In genomic region chr15:93852126-93852525, GRCm38 (mm10) we compare ENCODE assay signal across 29 mouse cellular contexts.
DNase-seq lines count a peak whose midpoint lies in the region; ATAC-seq and TF ChIP-seq lines count a peak whose summit lies in the region.
"Had no signal": no experiment of that assay in that cellular context is flagged by ENCODE, and none has a peak within 500 bp of the region (broad histone marks: within the 10 kb centered on the region; RNA-seq: fewer than 3 reads in every experiment).

No protein-coding gene starts in this region.

- no peaks in the 10 kb centered on the region for H3K9me3 ChIP-seq in intestine, embryonic 14.5 days (ENCODE audit: control insufficient read depth, low read length)
- H3K9me3 ChIP-seq in intestine, postnatal 0 days (ENCODE audit: control insufficient read depth), result no peaks in the 10 kb centered on the region
- H3K9me3 ChIP-seq: embryonic facial prominence, embryonic 15.5 days; forebrain, embryonic 10.5 days; forebrain, embryonic 12.5 days had no signal

- WGBS in intestine, embryonic 14.5 days, result 96% methylated on average over 4 of the region's 4 CpGs
- 93% methylated on average over 4 of the region's 4 CpGs for WGBS in intestine, postnatal 0 days

- no peaks in the 10 kb centered on the region for H3K4me1 ChIP-seq in intestine, embryonic 14.5 days (replicated peaks; ENCODE audit: control insufficient read depth, insufficient read depth, low read length)
- no peaks in the 10 kb centered on the region for H3K4me1 ChIP-seq in intestine, postnatal 0 days (replicated peaks; ENCODE audit: control insufficient read depth, insufficient read depth, low read length)
- H3K4me1 ChIP-seq: forebrain, embryonic 10.5 days; forebrain, embryonic 12.5 days had no signal

- peak; percentile 58 for ATAC-seq in frontal cortex, adult (ENCODE audit: low TSS enrichment)
- no peak for ATAC-seq in intestine, embryonic 14.5 days (replicated peaks; ENCODE audit: low FRiP score, low TSS enrichment, low read depth)
- ATAC-seq in intestine, postnatal 0 days, result no peak
- ATAC-seq: activated CD4-positive, CD25-positive, alpha-beta regulatory T cell, adult 4 months; CD4-positive, CD25-positive, alpha-beta regulatory T cell, adult 4 months; forebrain, embryonic 14.5 days; Patski had no signal

- no peak overlapping the region for H3K4me3 ChIP-seq in intestine, embryonic 14.5 days (ENCODE audit: low read depth, low read length)
- H3K4me3 ChIP-seq in intestine, postnatal 0 days (ENCODE audit: low read depth, low read length), result no peak overlapping the region
- H3K4me3 ChIP-seq: embryonic facial prominence, embryonic 13.5 days; embryonic facial prominence, embryonic 15.5 days; erythroblast, embryonic 14.5 days; forebrain, embryonic 10.5 days; forebrain, embryonic 12.5 days had no signal

- no peak overlapping the region for H3K4me2 ChIP-seq in intestine, embryonic 14.5 days (ENCODE audit: low read length)
- no peak overlapping the region for H3K4me2 ChIP-seq in intestine, postnatal 0 days (replicated peaks; ENCODE audit: low read depth)
- H3K4me2 ChIP-seq: embryonic facial prominence, embryonic 13.5 days; embryonic facial prominence, embryonic 15.5 days; forebrain, embryonic 12.5 days had no signal

- no peak for TF ChIP-seq CTCF in intestine, postnatal 0 days (IDR thresholded peaks at IDR 0.05; ENCODE audit: low read depth)

- no peak overlapping the region for H3K27ac ChIP-seq in intestine, embryonic 14.5 days (ENCODE audit: low read depth)
- H3K27ac ChIP-seq in intestine, postnatal 0 days (ENCODE audit: low read depth, low read length), result no peak overlapping the region
- H3K27ac ChIP-seq: embryonic facial prominence, embryonic 13.5 days; embryonic facial prominence, embryonic 15.5 days; forebrain, embryonic 10.5 days; forebrain, embryonic 12.5 days had no signal

- no peak for DNase-seq in frontal cortex, postnatal 10 days (ENCODE audit: low spot score in 2 of 2)
- peak; percentile 6 for DNase-seq in intestine, embryonic 14.5 days (ENCODE audit: low spot score)
- peak; percentile 35 for DNase-seq in left cerebral cortex, postnatal 36 days (ENCODE audit: low spot score in 2 of 2)
- DNase-seq in left cerebral cortex, postnatal 4 days, result no peak
- peak; percentile 69 for DNase-seq in brain, adult 2 months (ENCODE audit: low read depth, low spot score)
- DNase-seq: adrenal gland, adult 8-10 months; adrenal gland, postnatal 14 days; adrenal gland, postnatal 36 days; B cell, adult 2 months; cerebellum, adult 11 months; cerebellum, adult 18-20 months; cerebellum, adult 8-10 months; cerebellum, adult 9-11 months; cerebellum, postnatal 14 days; cerebellum, postnatal 36 days; embryo, embryonic 11 days had no signal

- intact Hi-C loops in left cerebral cortex, postnatal 36 days (cut with DNase I), result no loop called here
- intact Hi-C loops in left cerebral cortex, postnatal 4 days (cut with DNase I), result no loop called here

- H3K36me3 ChIP-seq in intestine, embryonic 14.5 days (ENCODE audit: control insufficient read depth, insufficient read depth, low read length), result no peaks in the 10 kb centered on the region
- H3K36me3 ChIP-seq in intestine, postnatal 0 days (ENCODE audit: control insufficient read depth, insufficient read depth), result no peaks in the 10 kb centered on the region
- H3K36me3 ChIP-seq: embryonic facial prominence, embryonic 13.5 days; embryonic facial prominence, embryonic 15.5 days; forebrain, embryonic 10.5 days; forebrain, embryonic 12.5 days; G1E had no signal

- H3K9ac ChIP-seq in intestine, embryonic 14.5 days (ENCODE audit: low read length), result no peak overlapping the region
- no peak overlapping the region for H3K9ac ChIP-seq in intestine, postnatal 0 days (ENCODE audit: low read depth, low read length)
- H3K9ac ChIP-seq: embryonic facial prominence, embryonic 13.5 days; embryonic facial prominence, embryonic 15.5 days; forebrain, embryonic 12.5 days had no signal

- H3K27me3 ChIP-seq in intestine, embryonic 14.5 days (replicated peaks; ENCODE audit: control insufficient read depth, insufficient read depth, low read length), result no peaks in the 10 kb centered on the region
- H3K27me3 ChIP-seq in intestine, postnatal 0 days (replicated peaks; ENCODE audit: control insufficient read depth, insufficient read depth, low read length), result no peaks in the 10 kb centered on the region
- H3K27me3 ChIP-seq: CH12.LX; embryonic facial prominence, embryonic 13.5 days; embryonic facial prominence, embryonic 15.5 days; forebrain, embryonic 12.5 days; Patski had no signal

Comparison
In these comparisons a context has a peak if more than half of its experiments do, and no peak if none do; other contexts are left out.
1. DNase-seq: peak in intestine, embryonic 14.5 days (single experiment), left cerebral cortex, postnatal 36 days (2 of 2) and brain, adult 2 months (single experiment); none in frontal cortex, postnatal 10 days (0 of 2) and left cerebral cortex, postnatal 4 days (single experiment).